Mouse (Mus musculus): ENCODE results near the gene Unc13d. TPM values are rescaled to one million over a fixed set of nuclear protein-coding genes. Genes with fewer than 3 reads are reported as not detected.

The Unc13d gene
- polyA plus RNA-seq, 1 experiment, result 9.1 TPM

DNA sequence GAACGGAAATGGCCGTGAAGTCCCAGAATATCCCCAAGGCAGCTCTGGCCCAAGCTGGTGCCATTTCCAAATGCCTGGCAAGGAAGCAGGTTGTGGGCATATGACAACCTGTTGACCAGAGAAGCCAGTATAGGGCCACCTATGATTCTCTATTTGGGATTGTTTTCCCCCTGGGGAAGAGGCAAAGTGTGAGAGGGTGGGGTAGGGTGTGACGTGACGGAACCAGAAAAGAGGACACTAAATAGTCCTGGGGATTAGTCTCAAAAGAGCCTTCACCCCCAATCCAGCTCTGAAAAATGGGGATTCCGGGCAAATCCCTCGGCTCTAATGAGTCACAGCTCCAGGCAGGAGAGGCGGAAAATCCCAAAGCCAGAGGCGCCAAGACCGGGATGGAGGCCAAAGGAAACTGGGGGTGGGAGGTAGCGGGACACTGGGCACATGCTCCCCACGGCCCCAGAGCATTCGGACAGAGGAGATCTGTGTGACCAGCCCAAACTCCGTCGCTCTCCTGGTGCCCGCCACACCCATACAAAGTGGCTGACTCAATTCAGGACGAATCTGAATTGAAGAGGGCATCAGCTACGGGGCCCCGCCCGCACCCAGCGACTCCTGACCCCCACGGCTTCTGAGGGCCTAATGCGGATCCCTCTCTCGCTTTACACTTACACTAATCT, 30.8 kb upstream of the Unc13d start:
- Histone ChIP-seq H3K4me2 (ENCODE audit: low read depth) (peak overlapping the region; percentile 92), H3ac (ENCODE audit: control insufficient read depth, insufficient read length) (peak overlapping the region; percentile 66), H3K79me2 (ENCODE audit: control insufficient read depth, insufficient read depth) (peaks cover 11% of the 10 kb centered on the region), H3K27me3 (ENCODE audit: control insufficient read depth, insufficient read depth, insufficient read length) (no peaks in the 10 kb centered on the region), H3K4me3 (peak overlapping the region; percentile 78), H3K36me3 (ENCODE audit: control insufficient read depth, insufficient read depth) (no peaks in the 10 kb centered on the region)
- TF ChIP-seq POLR2AphosphoS2 (IDR thresholded peaks at IDR 0.05; ENCODE audit: insufficient read length, low read depth), result peak; percentile 95
- TF ChIP-seq MYOG (IDR thresholded peaks at IDR 0.05; ENCODE audit: control insufficient read depth in 1 of 3, insufficient read depth in 1 of 3, insufficient read length in 2 of 3, low read depth in 2 of 3), result no peak
- TF ChIP-seq REST (IDR thresholded peaks at IDR 0.05; ENCODE audit: insufficient read depth, insufficient read length), result no peak
- no peak for TF ChIP-seq CEBPB (IDR thresholded peaks at IDR 0.05; ENCODE audit: insufficient read depth, poor library complexity, severe bottlenecking)
- TF ChIP-seq USF1 (IDR thresholded peaks at IDR 0.05; ENCODE audit: low read depth), result peak; percentile 7
- no peak for TF ChIP-seq TCF12 (IDR thresholded peaks at IDR 0.05; ENCODE audit: insufficient read depth, poor library complexity, severe bottlenecking)
- peak; percentile 89 for TF ChIP-seq POLR2A (IDR thresholded peaks at IDR 0.05; ENCODE audit: insufficient read length, low read depth)
- TF ChIP-seq MAX (IDR thresholded peaks at IDR 0.05; ENCODE audit: low read depth), result no peak
- no peak for TF ChIP-seq SRF (IDR thresholded peaks at IDR 0.05; ENCODE audit: control insufficient read depth, insufficient read length, low read depth)
- TF ChIP-seq MYOD1 (IDR thresholded peaks at IDR 0.05; ENCODE audit: control insufficient read depth in 1 of 3, insufficient read length in 2 of 3, low read depth in 2 of 3), result peak in 1 of 3 experiments; percentile 1

DNA sequence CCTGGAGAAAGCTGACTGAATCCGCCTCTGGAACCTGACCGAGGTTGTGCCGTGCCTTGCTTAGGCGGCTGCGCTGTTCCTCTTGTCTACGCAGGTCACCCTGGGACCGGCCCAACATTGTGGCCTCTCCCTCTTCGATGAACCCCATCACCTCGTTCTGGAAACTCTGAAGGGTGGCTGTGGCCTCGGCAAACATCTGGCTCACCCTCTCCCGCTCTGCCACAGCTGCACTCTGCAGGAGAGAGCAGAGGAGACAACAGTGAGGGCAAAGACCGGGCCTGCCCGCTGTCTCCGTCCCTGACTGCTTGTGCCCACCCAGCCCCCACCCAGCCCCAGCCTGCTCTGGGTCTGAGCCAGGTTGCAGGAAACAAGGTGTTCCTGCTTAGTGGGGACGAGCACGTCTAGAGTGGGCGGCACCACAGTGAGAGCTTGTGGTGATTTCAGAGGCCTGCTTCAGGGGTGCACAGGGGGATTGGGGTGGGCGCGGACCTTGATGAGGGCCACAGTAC, 30.1 kb upstream of the Unc13d start:
- Histone ChIP-seq H3K4me3 (peak overlapping the region; percentile 78), H3ac (ENCODE audit: control insufficient read depth, insufficient read length) (peak overlapping the region; percentile 5), H3K79me2 (ENCODE audit: control insufficient read depth, insufficient read depth) (peaks cover 11% of the 10 kb centered on the region), H3K27me3 (ENCODE audit: control insufficient read depth, insufficient read depth, insufficient read length) (no peaks in the 10 kb centered on the region), H3K36me3 (ENCODE audit: control insufficient read depth, insufficient read depth) (no peaks in the 10 kb centered on the region), H3K4me2 (ENCODE audit: low read depth) (peak overlapping the region; percentile 92)
- TF ChIP-seq MYOG (IDR thresholded peaks at IDR 0.05; ENCODE audit: control insufficient read depth in 1 of 3, insufficient read depth in 1 of 3, insufficient read length in 2 of 3, low read depth in 2 of 3) (no peak), POLR2AphosphoS2 (IDR thresholded peaks at IDR 0.05; ENCODE audit: insufficient read length, low read depth) (peak; percentile 53), TCF12 (IDR thresholded peaks at IDR 0.05; ENCODE audit: insufficient read depth, poor library complexity, severe bottlenecking) (no peak)

DNA sequence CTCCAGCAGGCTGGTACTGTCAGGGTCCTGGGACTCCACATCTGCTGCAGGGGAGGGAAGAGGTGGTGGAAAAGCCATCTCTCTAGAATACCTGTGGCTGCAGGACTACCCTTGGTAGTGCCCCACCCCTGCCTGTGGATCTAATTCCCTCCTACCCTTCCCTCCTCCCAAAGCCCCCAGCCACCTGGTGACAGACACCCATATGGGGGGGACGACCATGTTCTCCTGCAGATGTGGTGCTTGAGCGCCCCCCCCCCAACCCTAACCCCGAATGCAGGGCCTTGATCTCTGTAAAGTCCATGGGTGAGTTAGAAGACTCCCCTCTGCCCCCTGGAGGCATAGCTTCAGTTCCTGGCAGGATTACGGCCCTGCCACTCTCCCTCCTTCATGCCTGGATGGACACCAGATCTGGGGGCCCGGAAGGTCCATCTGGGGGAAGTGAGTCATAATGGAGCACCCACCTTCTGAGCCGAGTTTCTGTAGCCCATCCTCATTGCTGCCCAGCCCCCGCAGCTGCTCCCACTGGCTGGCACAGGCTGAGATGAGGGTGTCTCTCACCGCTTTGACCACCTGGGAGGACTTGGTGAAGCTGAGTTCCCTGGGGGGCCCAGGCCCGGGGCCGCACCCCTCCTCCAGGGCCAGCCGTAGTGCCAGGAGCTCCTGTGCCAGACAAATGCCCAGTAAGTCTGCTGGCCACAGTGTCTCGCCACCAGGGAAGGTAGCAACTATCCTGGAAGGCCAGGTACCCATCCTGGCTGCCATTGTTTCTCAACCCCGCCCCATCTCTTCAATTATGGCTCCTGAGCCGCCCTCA, 29.4 kb upstream of the Unc13d start:
- H3K4me3 ChIP-seq, result peak overlapping the region; percentile 78
- no peaks in the 10 kb centered on the region for H3K36me3 ChIP-seq (ENCODE audit: control insufficient read depth, insufficient read depth)
- TF ChIP-seq MYOD1 (IDR thresholded peaks at IDR 0.05; ENCODE audit: control insufficient read depth in 1 of 3, insufficient read length in 2 of 3, low read depth in 2 of 3) (peak in 1 of 3 experiments; percentile 45), TCF3 (IDR thresholded peaks at IDR 0.05; ENCODE audit: insufficient read length, low read depth) (no peak), SRF (IDR thresholded peaks at IDR 0.05; ENCODE audit: control insufficient read depth, insufficient read length, low read depth) (no peak), POLR2A (IDR thresholded peaks at IDR 0.05; ENCODE audit: insufficient read length, low read depth) (peak; percentile 47), POLR2AphosphoS2 (IDR thresholded peaks at IDR 0.05; ENCODE audit: insufficient read length, low read depth) (no peak)
- peak overlapping the region; percentile 92 for H3K4me2 ChIP-seq (ENCODE audit: low read depth)
- peak overlapping the region; percentile 5 for H3ac ChIP-seq (ENCODE audit: control insufficient read depth, insufficient read length)
- no peaks in the 10 kb centered on the region for H3K27me3 ChIP-seq (ENCODE audit: control insufficient read depth, insufficient read depth, insufficient read length)
- peaks cover 11% of the 10 kb centered on the region for H3K79me2 ChIP-seq (ENCODE audit: control insufficient read depth, insufficient read depth)

DNA sequence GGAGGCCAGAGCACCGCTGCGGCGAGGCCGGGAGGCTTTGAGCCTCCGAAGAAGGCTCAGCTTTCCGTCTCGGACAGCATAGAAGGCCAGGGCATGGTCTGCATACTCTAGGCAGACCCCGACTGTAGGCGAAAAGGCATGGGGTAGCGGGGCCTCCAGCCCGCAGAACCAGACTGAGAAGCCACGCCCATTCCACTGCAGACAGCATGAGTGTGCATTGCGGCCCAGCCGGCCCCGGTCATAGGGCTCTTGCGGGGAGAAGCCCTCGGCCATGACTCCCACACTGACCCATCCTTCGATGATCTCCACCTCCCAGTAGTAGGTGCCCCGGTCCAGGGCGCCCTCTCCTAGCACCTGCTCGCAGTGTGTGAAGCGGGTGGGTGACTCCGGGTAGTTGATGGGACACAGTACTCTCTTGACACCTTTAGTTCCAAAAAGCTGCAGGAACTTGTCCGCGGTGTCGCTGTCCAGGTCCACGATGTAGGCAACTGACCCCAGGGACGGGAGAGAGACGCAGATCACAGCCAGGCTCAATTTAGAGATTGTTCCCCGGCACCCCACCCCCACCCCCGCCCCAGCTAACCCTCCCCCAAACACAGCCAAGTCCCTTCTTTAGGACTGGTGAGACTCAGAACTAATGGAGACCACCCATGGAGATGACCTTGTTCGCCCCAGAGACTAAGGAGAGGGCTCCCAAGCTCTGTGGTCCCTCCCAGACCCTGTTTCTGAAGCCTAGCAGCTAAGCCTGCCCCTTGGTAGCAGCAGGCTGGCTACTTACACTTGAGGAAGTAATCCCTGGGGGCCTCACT, 28.6 kb upstream of the Unc13d start:
- no peak overlapping the region for H3ac ChIP-seq (ENCODE audit: control insufficient read depth, insufficient read length)
- H3K27me3 ChIP-seq (ENCODE audit: control insufficient read depth, insufficient read depth, insufficient read length), result no peaks in the 10 kb centered on the region
- H3K4me3 ChIP-seq, result peak overlapping the region; percentile 78
- no peak for TF ChIP-seq E2F4 (IDR thresholded peaks at IDR 0.05; ENCODE audit: insufficient read depth)
- no peak for TF ChIP-seq POLR2A (IDR thresholded peaks at IDR 0.05; ENCODE audit: insufficient read length, low read depth)
- no peak for TF ChIP-seq TCF12 (IDR thresholded peaks at IDR 0.05; ENCODE audit: insufficient read depth, poor library complexity, severe bottlenecking)
- peaks cover 11% of the 10 kb centered on the region for H3K79me2 ChIP-seq (ENCODE audit: control insufficient read depth, insufficient read depth)
- H3K4me2 ChIP-seq (ENCODE audit: low read depth), result peak overlapping the region; percentile 92
- no peaks in the 10 kb centered on the region for H3K36me3 ChIP-seq (ENCODE audit: control insufficient read depth, insufficient read depth)

DNA sequence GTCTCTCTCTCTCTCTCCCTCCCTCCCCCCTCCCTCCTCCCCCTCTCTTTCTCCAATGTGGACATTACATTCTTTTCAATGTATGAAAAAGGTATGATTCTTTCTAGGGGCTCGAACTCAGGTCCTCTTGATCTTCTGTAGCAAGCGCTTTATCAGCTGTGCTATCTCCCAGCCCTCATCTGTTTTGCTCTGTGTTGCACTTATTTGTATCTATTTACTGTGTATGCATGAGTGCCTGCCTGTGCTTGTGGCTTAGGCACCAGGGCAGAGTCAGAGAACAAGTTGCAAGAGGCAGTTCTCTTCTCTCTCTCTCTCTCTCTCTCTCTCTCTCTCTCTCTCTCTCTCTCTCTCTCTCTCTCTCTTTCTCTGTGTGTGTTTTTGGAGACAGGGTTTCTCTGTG, 27.3 kb upstream of the Unc13d start:
- Histone ChIP-seq H3K27me3 (ENCODE audit: control insufficient read depth, insufficient read depth, insufficient read length) (no peaks in the 10 kb centered on the region), H3K36me3 (ENCODE audit: control insufficient read depth, insufficient read depth) (no peaks in the 10 kb centered on the region), H3K4me2 (ENCODE audit: low read depth) (no peak overlapping the region), H3K79me2 (ENCODE audit: control insufficient read depth, insufficient read depth) (peaks cover 11% of the 10 kb centered on the region), H3K4me3 (no peak overlapping the region), H3ac (ENCODE audit: control insufficient read depth, insufficient read length) (no peak overlapping the region)
- TF ChIP-seq E2F4 (IDR thresholded peaks at IDR 0.05; ENCODE audit: insufficient read depth) (no peak), POLR2AphosphoS2 (IDR thresholded peaks at IDR 0.05; ENCODE audit: insufficient read length, low read depth) (no peak), MYOD1 (IDR thresholded peaks at IDR 0.05; ENCODE audit: control insufficient read depth in 1 of 3, insufficient read length in 2 of 3, low read depth in 2 of 3) (no peak), SRF (IDR thresholded peaks at IDR 0.05; ENCODE audit: control insufficient read depth, insufficient read length, low read depth) (no peak), MYOG (IDR thresholded peaks at IDR 0.05; ENCODE audit: control insufficient read depth in 1 of 3, insufficient read depth in 1 of 3, insufficient read length in 2 of 3, low read depth in 2 of 3) (no peak), REST (IDR thresholded peaks at IDR 0.05; ENCODE audit: insufficient read depth, insufficient read length) (no peak), TCF12 (IDR thresholded peaks at IDR 0.05; ENCODE audit: insufficient read depth, poor library complexity, severe bottlenecking) (no peak), CEBPB (IDR thresholded peaks at IDR 0.05; ENCODE audit: insufficient read depth, poor library complexity, severe bottlenecking) (no peak), MAX (IDR thresholded peaks at IDR 0.05; ENCODE audit: low read depth) (no peak), USF1 (IDR thresholded peaks at IDR 0.05; ENCODE audit: low read depth) (no peak), TCF3 (IDR thresholded peaks at IDR 0.05; ENCODE audit: insufficient read length, low read depth) (no peak), POLR2A (IDR thresholded peaks at IDR 0.05; ENCODE audit: insufficient read length, low read depth) (no peak)
